Mouse (Mus musculus) adrenal gland, postnatal 36 days (tissue): ENCODE data around the gene Ccl1. TPM values are rescaled to one million over a fixed set of nuclear protein-coding genes. Genes with fewer than 3 reads are reported as not detected.

Experiments
- DNase-seq, 2 experiments: peaks; one replicate each; pipeline ENCODE4 v3.0.0; 2021; ENCODE audit warnings: mixed read lengths in 1 of 2
- long read RNA-seq, 2 experiments: library from polyadenylated mRNA; stranded (forward); transcript quantifications; one replicate each; pipeline ENCODE4 v2.0.0; 2021; ENCODE audit warnings: borderline sequencing depth in 2 of 2
- total RNA-seq, 2 experiments: library from RNA; stranded (reverse); gene quantifications; 2 replicates each; pipeline ENCODE4 v1.2.3; 2021

Gene Ccl1
- total RNA-seq = not detected
- long read RNA-seq, experiment 1 = 0 reads
- long read RNA-seq, experiment 2 = 0 reads

DNA sequence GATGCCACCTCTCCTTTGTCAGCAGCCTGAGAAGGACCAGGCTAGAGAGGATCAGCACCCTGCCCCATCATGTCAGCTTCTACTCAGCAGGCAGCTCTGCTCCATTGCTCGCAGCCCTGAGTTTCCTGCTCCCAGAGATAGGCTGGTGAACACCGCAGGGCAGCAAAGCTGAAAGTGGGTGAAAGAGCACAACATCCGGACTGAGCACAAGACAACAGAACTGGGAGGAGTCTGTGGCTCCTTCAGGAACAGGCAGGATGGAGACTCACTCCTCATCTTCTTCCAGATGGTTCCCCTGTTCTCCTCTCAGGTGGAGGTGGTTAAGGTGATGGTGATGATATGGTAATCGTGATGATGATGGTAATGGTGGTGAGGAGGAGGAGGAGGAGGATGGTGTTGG, at the start of gene Ccl1:
TSS of gene Ccl1 (minus strand) at position 101 of the 400 bp plus-strand sequence.
- no peak for DNase-seq

GRCm38 (mm10) chr11:82351039-82351438, 45.5 kb upstream of the Ccl1 start:
- no peak for DNase-seq

DNA sequence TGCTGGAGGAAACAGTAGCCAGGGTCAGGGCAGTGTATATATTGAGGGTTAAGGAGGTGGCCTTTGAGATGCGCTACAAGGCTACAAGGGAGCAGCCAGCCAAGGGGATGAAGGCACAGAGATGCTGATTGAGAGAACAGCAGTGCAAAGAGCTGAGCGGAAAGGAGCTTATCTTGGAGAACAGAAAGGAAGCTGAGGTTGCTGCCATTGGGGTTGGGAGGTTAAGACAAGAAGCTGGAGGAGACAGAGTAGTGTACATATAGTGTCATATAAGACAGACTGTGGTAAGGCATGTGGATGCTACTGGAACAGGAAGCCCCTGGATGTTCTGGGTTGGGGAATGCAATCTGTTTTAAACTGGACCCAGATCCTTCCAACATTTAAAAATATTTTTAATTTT, 35.4 kb upstream of the Ccl1 start:
- no peak for DNase-seq

- DNase-seq = no peak
These were observed 34.9 kb upstream of the Ccl1 start for GRCm38 (mm10) chr11:82340416-82340815.

DNA sequence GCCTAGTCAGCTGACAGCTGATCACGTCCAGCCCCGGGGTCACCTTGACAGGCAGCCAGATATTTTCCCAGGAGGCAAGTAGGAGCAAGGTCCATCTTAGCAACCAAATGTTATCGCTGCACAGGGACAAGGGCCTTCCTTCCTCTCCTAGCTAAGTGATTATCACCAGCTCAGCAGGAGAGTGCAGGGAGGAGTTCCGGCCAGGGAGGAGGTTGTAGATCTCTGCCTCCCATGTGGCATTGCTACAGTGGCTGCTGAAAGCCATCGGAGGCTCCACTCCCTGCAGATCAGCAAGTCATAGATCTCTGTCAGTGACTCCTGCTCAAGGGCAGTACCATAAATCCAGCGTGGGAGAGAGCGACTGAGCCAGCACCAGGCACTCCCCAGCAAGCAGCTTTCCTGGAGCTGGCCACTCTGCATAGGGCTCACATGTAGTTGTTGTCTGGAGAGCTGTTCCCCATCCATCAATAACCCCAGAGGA, 34.5 kb upstream of the Ccl1 start:
- DNase-seq = peak; percentile 78 to 81

- peak; percentile 42 to 53 for DNase-seq
These were observed 7.7 kb upstream of the Ccl1 start for GRCm38 (mm10) chr11:82313153-82313552.

DNA sequence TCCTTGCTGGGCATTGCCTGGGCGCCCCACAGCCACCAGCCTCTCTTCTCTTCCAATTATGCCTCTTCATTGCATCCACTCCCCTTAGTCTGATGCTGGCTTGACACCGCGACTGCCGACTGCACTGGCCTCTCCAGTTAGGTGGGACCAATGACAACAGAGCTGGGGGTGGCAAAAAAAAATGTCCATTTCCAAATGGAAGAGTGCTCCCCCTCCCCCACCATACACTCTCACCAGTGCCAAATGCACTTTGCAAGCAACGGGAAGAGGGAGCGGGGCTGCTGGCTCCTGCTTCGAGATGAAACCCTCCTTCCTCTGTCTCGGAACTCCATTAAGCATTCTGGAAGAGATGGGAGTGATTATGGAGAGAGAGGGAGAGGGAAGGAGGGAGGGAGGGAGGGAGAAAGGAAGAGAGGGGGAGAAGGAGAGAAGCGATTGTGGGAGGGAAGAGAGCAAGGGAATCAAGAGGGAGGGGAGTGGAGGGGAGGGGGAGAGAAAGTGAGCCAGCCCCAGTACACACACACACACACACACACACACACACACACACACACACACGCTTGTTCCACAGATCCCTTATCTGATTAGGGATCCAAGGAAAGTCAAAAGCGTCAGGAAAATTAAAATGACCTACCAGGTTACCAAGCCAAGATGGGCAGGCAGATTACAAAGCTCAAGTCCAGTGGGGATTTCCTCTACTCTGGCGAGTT, 5.0 kb upstream of the Ccl1 start:
- no peak for DNase-seq

DNA sequence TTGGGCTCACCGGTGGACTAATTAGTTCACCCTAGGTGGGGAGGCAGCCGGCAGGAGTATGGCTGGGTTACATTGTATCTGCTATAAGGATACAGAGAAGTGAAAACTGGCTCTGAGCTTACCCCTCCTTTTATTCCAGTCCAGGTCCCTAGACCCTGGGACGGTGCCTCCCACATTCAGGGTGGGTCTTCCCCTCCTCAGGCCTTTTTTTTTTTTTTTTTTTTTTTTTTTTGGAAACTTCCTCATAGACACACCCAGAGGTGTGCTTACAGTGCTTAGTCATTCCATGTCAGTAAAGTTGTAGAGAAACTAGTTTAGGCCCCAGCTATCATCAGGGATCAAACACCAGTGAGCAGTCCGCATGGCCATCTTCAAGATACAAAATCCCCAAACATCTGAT, 7.6 kb downstream of the Ccl1 start:
- DNase-seq = no peak

DNA sequence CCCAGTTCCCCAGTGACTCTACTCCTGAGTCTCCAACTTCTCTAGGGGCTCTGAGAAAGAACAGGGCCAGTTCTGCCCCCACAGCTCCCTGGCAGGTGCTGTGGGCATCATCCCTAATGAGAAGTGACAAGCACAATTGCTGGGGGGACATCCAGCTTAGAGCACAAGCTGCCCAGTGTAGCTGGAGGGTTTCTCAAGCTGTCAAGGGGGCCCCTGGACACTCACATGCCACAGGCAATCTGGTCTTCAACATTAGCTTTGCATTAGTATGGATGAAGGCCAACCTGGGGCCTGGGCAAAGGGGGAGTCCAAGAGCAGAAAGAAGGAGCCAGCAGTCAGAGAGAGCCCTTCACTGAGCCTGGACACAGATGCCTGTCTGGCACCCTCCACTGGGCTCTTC, 14.6 kb downstream of the Ccl1 start:
- no peak for DNase-seq

DNA sequence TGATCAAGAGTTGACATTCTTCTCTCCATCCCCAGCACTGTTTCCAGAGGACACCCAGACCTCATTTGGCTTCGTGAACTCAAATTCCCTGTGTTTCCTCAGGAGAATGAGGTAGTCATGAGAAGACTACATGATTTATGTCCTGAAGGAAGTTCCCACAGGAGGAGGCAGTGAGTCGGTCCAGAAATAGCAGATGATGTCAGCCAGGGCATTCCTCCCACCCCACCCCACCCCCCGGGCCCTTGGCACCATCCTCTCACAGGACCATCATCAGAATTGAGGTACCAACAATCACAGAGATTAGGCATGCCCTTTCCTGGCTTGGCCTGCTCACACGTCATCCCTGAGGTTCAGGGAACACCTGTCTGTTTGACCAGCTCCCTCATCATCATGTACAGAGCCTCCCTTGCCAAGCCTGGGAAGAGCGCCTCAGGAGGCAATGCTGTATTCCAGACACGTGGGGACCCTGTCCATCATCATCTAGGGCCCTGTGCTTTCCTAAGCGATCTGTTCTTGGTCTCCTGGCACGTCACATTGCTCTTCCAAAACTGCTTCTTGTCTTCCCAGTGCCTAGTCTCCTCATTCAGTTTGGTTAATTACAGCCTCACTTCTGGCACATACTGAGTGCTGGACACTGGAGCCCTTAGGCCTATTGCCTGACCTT, 31.2 kb downstream of the Ccl1 start:
- DNase-seq = no peak

GRCm38 (mm10) chr11:82259131-82259530, 46.4 kb downstream of the Ccl1 start:
- no peak for DNase-seq

DNA sequence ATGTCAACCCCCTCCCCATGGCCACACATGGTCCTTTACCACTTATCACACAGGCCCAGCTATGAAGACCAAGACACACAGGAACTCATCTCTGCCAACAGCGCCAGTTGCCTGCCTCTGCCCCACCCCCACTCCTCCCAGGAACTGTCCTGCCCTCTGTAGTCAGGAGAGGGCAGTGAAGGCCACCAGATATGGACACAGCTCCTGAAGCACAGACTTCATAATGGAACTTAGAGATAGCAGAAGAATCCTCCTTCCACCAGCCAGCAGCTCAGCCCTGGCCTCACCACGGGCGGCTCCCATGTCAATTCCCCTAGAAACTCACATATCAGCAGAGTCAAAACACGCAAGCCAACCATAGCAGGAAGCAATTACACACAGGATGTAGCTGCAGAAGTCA, 49.9 kb downstream of the Ccl1 start:
- DNase-seq = peak; percentile 63 to 77

DNA sequence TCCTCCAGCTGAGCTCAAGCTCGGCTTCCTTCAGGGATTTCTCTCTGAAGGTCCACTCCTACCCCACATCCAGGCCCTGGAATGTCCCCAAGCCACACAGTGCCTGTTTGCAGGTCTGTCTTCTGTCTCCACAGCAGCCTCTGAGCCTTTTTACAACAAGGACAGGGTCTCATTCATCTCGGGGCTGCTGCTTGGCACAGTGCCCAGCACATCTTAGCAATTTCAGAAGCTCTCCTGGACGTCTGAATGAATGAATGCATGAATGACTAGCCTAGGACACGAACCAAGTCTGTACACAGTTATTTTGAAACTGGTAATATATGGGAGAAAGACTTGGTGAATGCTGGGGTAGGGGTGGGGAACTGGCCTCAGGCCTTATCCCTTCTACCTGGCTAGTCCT, 52.1 kb downstream of the Ccl1 start:
- no peak for DNase-seq

DNA sequence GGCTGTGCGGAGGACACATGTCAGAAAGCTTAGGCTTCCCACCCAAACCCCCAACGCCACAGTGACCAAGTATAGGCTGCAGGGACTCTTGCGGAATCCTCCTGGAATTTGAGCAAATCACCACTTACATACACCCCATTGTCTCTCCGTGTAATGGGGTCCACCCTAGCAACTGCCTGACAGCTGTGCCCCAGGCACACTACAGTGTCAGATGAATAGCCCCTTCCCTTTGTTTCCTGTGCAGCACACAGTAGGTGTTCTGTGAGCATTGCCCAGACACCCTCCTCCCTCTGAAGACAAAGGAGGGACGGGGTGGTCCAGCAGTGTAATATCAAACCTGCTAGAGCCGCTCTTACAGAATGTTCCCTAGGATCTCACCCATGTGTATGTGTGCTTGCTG, 54.2 kb downstream of the Ccl1 start:
- no peak for DNase-seq

DNA sequence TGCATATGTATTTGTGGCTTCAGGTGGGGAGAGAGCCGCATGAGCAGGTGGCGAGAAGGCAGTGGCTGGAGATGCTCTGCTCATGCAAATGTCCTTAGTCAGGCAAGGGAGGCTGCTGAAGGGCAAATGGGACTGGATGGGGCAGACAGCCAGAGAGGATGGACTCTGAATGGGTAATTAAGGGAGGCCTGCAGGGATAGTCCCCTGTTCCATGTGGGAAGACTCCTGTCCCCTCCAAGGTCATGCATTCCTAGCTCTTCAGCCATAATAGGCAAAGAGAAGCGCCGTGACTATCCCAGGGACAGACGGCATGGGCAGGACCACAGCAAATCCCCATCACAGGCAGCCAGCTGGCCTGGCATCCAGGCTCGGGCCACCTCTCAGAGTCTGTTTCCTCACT, 55.5 kb downstream of the Ccl1 start:
- no peak for DNase-seq

- DNase-seq = no peak
These were observed 68.1 kb downstream of the Ccl1 start for GRCm38 (mm10) chr11:82237439-82237838.

GRCm38 (mm10) chr11:82235551-82236207, 69.8 kb downstream of the Ccl1 start:
- DNase-seq = peak in 1 of 2 experiments; percentile 42

DNA sequence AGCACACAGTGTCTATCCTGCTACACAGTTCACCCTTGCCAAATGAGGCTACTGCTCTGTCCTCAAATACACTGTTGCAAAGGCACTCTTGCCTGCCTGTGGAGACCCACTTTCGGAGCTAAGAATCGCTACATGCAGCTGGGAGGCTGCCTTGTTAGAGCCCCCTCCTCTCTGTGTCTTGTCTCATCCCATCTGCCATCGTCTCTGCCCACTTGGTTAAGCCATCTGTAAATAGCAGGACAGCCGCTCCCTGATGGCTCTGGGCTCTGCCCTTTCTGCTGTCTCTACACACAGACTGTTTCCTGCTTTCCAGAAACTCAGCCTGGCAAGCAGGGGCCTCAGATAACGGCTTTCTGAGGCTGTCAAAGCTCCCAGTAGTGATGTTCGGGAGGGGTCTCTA, 71.5 kb downstream of the Ccl1 start:
- no peak for DNase-seq

- no peak for DNase-seq
These were observed 78.5 kb downstream of the Ccl1 start for GRCm38 (mm10) chr11:82226976-82227375.

- DNase-seq = no peak
These were observed 79.6 kb downstream of the Ccl1 start for GRCm38 (mm10) chr11:82225936-82226335.

DNA sequence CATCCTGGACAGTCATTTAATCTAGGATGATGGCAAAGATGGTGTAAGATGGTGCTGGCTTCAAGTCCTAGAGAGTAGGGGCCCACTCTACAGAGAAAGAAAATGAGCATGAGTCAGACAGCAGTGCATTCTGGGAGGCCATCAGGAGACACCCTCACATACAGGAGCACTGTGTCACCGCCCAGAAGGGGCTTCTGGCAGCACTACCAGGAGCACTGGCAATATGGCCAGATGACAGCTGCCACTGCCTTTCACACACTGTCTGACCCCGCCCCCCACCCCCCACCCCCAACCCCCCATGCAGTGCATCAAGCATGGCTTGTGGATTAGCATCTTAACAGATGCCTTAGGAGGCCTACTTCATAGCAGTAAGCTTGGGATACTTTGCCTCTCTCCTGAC, 89.0 kb downstream of the Ccl1 start:
- no peak for DNase-seq

DNA sequence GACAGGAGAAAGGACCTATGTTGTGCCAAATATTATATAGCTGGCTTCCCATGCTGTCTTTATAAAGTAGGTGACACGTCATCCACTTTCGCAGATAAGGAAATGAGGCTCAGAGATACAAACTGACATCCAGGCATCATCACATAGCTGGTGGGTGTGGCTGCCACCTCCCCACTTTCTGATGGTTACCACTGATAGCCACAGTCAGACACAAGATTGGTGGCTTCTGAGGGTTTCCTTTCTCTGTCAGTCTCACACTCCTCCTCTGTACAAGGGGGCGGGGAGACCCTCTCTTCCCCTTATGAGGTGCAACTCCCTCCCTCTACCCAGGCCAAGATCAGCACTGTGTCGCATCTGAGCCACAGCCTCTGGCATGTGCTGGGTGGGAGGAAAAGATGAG, 91.1 kb downstream of the Ccl1 start:
- DNase-seq = no peak

DNA sequence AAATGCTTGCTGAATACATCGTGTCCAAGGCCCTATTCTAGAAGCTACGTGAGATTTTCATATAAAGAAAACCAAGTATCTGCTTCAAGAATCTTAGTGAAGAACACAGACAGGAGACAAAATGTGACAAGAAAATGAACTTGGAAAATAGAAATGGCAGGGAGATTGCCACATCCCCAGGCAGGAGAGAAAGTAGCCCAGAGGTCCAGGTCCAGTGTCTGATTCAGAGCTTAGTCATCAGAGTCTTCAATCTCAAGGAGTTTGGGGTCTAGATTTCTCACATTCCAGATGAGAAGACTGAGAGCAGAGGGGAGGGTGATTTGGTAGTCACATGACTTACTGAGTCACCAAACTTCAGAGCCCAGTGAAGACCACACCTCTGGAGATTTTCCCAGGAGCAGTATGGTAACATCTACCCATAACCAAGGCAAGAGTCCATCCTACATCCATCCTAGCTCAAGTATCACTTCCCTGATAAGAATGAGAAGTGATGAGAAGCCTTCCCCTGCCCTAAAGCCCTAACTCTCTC, 98.5 kb downstream of the Ccl1 start:
- DNase-seq = no peak
